Mouse (Mus musculus): ENCODE measurements around the gene Dcaf10. TPM values are rescaled to one million over a fixed set of nuclear protein-coding genes. Genes with fewer than 3 reads are reported as not detected.

Dcaf10 gene
- polyA plus RNA-seq (2014; fragmentation: Illumina TruSeq; extraction: RNeasy Lipid Tissue Mini Kit (QIAGEN cat#74804)) = 39.2 TPM

GRCm38 (mm10) chr4:45341669-45342249 is at the start of gene Dcaf10:
Dcaf10 (plus strand) TSS chr4:45342101.

GRCm38 (mm10) chr4:45296662-45297564 is 45.0 kb upstream of the Dcaf10 start, which contains the start of gene Trmt10b:
Trmt10b (plus strand) TSS chr4:45297127.

GRCm38 (mm10) chr4:45342286-45343155 is 620 bp downstream of the Dcaf10 start, which contains the start of gene Exosc3:
Exosc3 (minus strand) TSS chr4:45342732.

GRCm38 (mm10) chr4:45408427-45409132 is 66.7 kb downstream of the Dcaf10 start, which contains the start of gene Slc25a51:
Slc25a51 (minus strand) TSS chr4:45408766.

Other genes starting within 250 kb of the Dcaf10 start
- 76.6 TPM for gene Tomm5, start 234.0 kb upstream of the Dcaf10 start, polyA plus RNA-seq (2014; fragmentation: Illumina TruSeq; extraction: RNeasy Lipid Tissue Mini Kit (QIAGEN cat#74804))
- 0.17 TPM for gene Frmpd1, start 157.2 kb upstream of the Dcaf10 start, polyA plus RNA-seq (2014; fragmentation: Illumina TruSeq; extraction: RNeasy Lipid Tissue Mini Kit (QIAGEN cat#74804))
- 19.9 TPM for gene Trmt10b, start 45.0 kb upstream of the Dcaf10 start, polyA plus RNA-seq (2014; fragmentation: Illumina TruSeq; extraction: RNeasy Lipid Tissue Mini Kit (QIAGEN cat#74804))
- 66.0 TPM for gene Exosc3, start 631 bp downstream of the Dcaf10 start, polyA plus RNA-seq (2014; fragmentation: Illumina TruSeq; extraction: RNeasy Lipid Tissue Mini Kit (QIAGEN cat#74804))
- gene Slc25a51, start 66.7 kb downstream of the Dcaf10 start, polyA plus RNA-seq (2014; fragmentation: Illumina TruSeq; extraction: RNeasy Lipid Tissue Mini Kit (QIAGEN cat#74804)) = 57.8 TPM
- gene Shb, start 190.4 kb downstream of the Dcaf10 start, polyA plus RNA-seq (2014; fragmentation: Illumina TruSeq; extraction: RNeasy Lipid Tissue Mini Kit (QIAGEN cat#74804)) = 1.9 TPM